Mouse (Mus musculus): Measurements from ENCODE around the gene Synrg. TPM values are rescaled to one million over a fixed set of nuclear protein-coding genes. Genes with fewer than 3 reads are reported as not detected.

Gene Synrg
- total and polyA plus RNA-seq, 3 experiments, result 9.5 to 25.2 (median 15.8) TPM

DNA sequence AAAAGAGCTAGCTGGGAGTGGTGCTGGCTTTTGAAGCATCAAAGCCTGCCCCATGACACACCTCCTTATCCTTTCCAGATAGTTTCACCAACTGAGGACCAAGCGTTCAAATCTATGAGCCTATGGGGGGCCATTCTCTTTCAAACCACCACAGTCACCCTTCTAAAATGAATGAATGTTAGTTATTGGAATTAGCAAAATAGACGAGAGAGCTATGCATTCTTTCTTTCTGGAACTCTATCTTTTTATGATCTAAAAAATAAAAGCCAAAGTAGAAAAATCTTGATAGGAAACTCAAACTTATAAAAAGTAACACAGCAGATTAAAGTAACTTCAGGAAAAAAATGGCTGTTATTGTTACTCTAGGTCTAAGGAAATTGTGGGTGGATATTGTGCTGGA, 13.6 kb downstream of the Synrg start:
- H3K9me3 ChIP-seq (replicated peaks; ENCODE audit: low read length), result no peaks in the 10 kb centered on the region
- no peak overlapping the region for H3K9ac ChIP-seq (ENCODE audit: insufficient read depth, low read depth)
- peaks cover 25 to 40% of the 10 kb centered on the region in 2 experiments for H3K4me1 ChIP-seq (ENCODE audit: control insufficient read depth in 1 of 2, insufficient read depth in 2 of 2)
- TF ChIP-seq NELFE (IDR thresholded peaks at IDR 0.05; ENCODE audit: low read depth, low read length) (no peak), CHD2 (IDR thresholded peaks at IDR 0.05; ENCODE audit: low read length) (no peak), EP300 (IDR thresholded peaks at IDR 0.05; ENCODE audit: low read length) (no peak), JUN (IDR thresholded peaks at IDR 0.05; ENCODE audit: insufficient read depth, low read depth, low read length) (no peak), RCOR1 (conservative IDR thresholded peaks at IDR 0.05; ENCODE audit: low read depth, low read length) (no peak), GABPA (IDR thresholded peaks at IDR 0.05; ENCODE audit: insufficient replicate concordance, low read depth, low read length) (no peak), RAD21 (IDR thresholded peaks at IDR 0.05; ENCODE audit: low read depth, low read length) (no peak), MXI1 (IDR thresholded peaks at IDR 0.05; ENCODE audit: low read depth, low read length) (no peak), NRF1 (IDR thresholded peaks at IDR 0.05; ENCODE audit: low read depth, low read length) (no peak), POLR2AphosphoS2 (IDR thresholded peaks at IDR 0.05; ENCODE audit: low read depth, low read length) (no peak), ELF1 (IDR thresholded peaks at IDR 0.05; ENCODE audit: low read depth, low read length) (no peak), TBP (conservative IDR thresholded peaks at IDR 0.05; ENCODE audit: low read depth, low read length) (no peak), HCFC1 (IDR thresholded peaks at IDR 0.05; ENCODE audit: low read depth, low read length) (no peak), SMC3 (IDR thresholded peaks at IDR 0.05; ENCODE audit: low read depth, low read length) (no peak)
- no peak overlapping the region for H3K27ac ChIP-seq (ENCODE audit: insufficient read depth, low read depth)
- H3K27me3 ChIP-seq (replicated peaks), result no peaks in the 10 kb centered on the region
- in situ Hi-C loops (cut with MboI; ENCODE audit: low pct_ligation_motif_present, low pct_unique_long_range_greater_than_20kb, low sequenced_read_pairs), result no loop called here
- no peak for DNase-seq (ENCODE audit: extremely low read depth)
- no peak overlapping the region for H3K4me2 ChIP-seq (ENCODE audit: insufficient read depth, low read depth, poor library complexity, severe bottlenecking)
- peaks cover 36 to 75% of the 10 kb centered on the region in 2 experiments for H3K36me3 ChIP-seq (replicated peaks in 1 of 2; ENCODE audit: control insufficient read depth in 1 of 2, insufficient read depth in 1 of 2, low read length in 1 of 2)
- H3K4me3 ChIP-seq (replicated peaks in 1 of 3; ENCODE audit: low read depth in 2 of 3, low read length in 2 of 3, poor library complexity in 1 of 3), result no peak overlapping the region
- H3K79me2 ChIP-seq (replicated peaks; ENCODE audit: control insufficient read depth, extremely low read depth, insufficient read depth, poor library complexity, severe bottlenecking), result no peaks in the 10 kb centered on the region
- dilution Hi-C loops (cut with MboI; ENCODE audit: extremely low pct_ligation_motif_present, extremely low pct_unique_long_range_greater_than_20kb, low sequenced_read_pairs), result no loop called here

DNA sequence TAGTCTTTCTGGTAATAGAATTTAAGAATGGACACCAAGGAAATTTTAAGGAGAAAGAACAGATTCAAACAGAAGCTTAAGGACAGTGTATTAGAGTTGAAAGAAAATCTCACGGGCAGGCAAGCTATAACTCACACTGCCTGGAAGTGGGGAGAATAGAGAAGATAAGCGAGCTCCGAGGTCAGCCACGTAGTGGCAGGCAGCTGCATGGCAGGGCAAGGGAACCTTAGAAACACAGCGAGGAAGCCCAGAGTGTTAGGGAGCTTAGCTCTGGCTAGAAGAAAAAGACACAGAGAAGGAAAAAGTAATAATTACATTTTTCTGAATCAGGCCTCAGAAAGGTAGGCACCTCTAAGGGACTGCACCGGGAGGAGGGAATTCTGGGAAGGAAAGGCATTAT, 15.8 kb downstream of the Synrg start:
- dilution Hi-C loops (cut with MboI; ENCODE audit: extremely low pct_ligation_motif_present, extremely low pct_unique_long_range_greater_than_20kb, low sequenced_read_pairs), result no loop called here
- DNase-seq (ENCODE audit: extremely low read depth), result no peak

More for the DNA sequence above, 15.8 kb downstream of the Synrg start:
- no peak for TF ChIP-seq ZMIZ1 (IDR thresholded peaks at IDR 0.05; ENCODE audit: low read depth, low read length)
- no peak for TF ChIP-seq SIN3A (IDR thresholded peaks at IDR 0.05; ENCODE audit: low read length)
- TF ChIP-seq KAT2A (IDR thresholded peaks at IDR 0.05; ENCODE audit: insufficient replicate concordance, low read length), result no peak
- TF ChIP-seq UBTF (IDR thresholded peaks at IDR 0.05; ENCODE audit: low read depth, low read length), result no peak
- TF ChIP-seq TCF12 (IDR thresholded peaks at IDR 0.05; ENCODE audit: low read depth, low read length), result no peak
- no peak for TF ChIP-seq CHD1 (IDR thresholded peaks at IDR 0.05; ENCODE audit: low read depth, low read length)
- no peak for TF ChIP-seq PAX5 (IDR thresholded peaks at IDR 0.05; ENCODE audit: low read length)
- no peak for TF ChIP-seq ETS1 (conservative IDR thresholded peaks at IDR 0.05; ENCODE audit: low read depth, low read length)
- TF ChIP-seq JUND (conservative IDR thresholded peaks at IDR 0.05; ENCODE audit: low read depth, low read length), result no peak
- no peak for TF ChIP-seq CHD2 (IDR thresholded peaks at IDR 0.05; ENCODE audit: low read length)
- TF ChIP-seq NRF1 (IDR thresholded peaks at IDR 0.05; ENCODE audit: low read depth, low read length), result no peak
- TF ChIP-seq POLR2A (IDR thresholded peaks at IDR 0.05; ENCODE audit: low read depth, low read length), result no peak
- TF ChIP-seq RAD21 (IDR thresholded peaks at IDR 0.05; ENCODE audit: low read depth, low read length), result no peak
- TF ChIP-seq IRF4 (IDR thresholded peaks at IDR 0.05; ENCODE audit: low read depth, low read length), result no peak
- no peak for TF ChIP-seq JUN (IDR thresholded peaks at IDR 0.05; ENCODE audit: insufficient read depth, low read depth, low read length)
- no peak for TF ChIP-seq RCOR1 (conservative IDR thresholded peaks at IDR 0.05; ENCODE audit: low read depth, low read length)
- no peak for TF ChIP-seq MEF2A (IDR thresholded peaks at IDR 0.05; ENCODE audit: borderline replicate concordance, low read depth, low read length)
- TF ChIP-seq USF1 (IDR thresholded peaks at IDR 0.05; ENCODE audit: low read depth, low read length), result no peak
- TF ChIP-seq CTCF (conservative IDR thresholded peaks at IDR 0.05 in 1 of 2, IDR thresholded peaks at IDR 0.05 in 1 of 2; ENCODE audit: low read depth in 2 of 2, low read length in 2 of 2), result no peak
- Histone ChIP-seq H3K79me2 (replicated peaks; ENCODE audit: control insufficient read depth, extremely low read depth, insufficient read depth, poor library complexity, severe bottlenecking) (no peaks in the 10 kb centered on the region), H3K4me3 (replicated peaks in 1 of 3; ENCODE audit: low read depth in 2 of 3, low read length in 2 of 3, poor library complexity in 1 of 3) (no peak overlapping the region), H3K9ac (ENCODE audit: insufficient read depth, low read depth) (no peak overlapping the region), H3K36me3 (replicated peaks in 1 of 2; ENCODE audit: control insufficient read depth in 1 of 2, insufficient read depth in 1 of 2, low read length in 1 of 2) (peaks cover 40 to 75% of the 10 kb centered on the region in 2 experiments), H3K4me1 (ENCODE audit: control insufficient read depth in 1 of 2, insufficient read depth in 2 of 2) (peaks cover 19 to 27% of the 10 kb centered on the region in 2 experiments), H3K4me2 (ENCODE audit: insufficient read depth, low read depth, poor library complexity, severe bottlenecking) (no peak overlapping the region), H3K9me3 (replicated peaks; ENCODE audit: low read length) (no peaks in the 10 kb centered on the region), H3K27me3 (replicated peaks) (no peaks in the 10 kb centered on the region), H3K27ac (ENCODE audit: insufficient read depth, low read depth) (no peak overlapping the region)
- in situ Hi-C loops (cut with MboI; ENCODE audit: low pct_ligation_motif_present, low pct_unique_long_range_greater_than_20kb, low sequenced_read_pairs), result no loop called here

Measured in CH12.LX (cell line).